Mouse (Mus musculus) CH12.LX (cell line): ENCODE results near the gene Tnfrsf9. TPM values are rescaled to one million over a fixed set of nuclear protein-coding genes. Genes with fewer than 3 reads are reported as not detected.

Source experiments
- DNase-seq: peaks from one replicate; pipeline ENCODE4 v3.0.0-alpha.2; 2013; ENCODE audit errors: extremely low read depth
- H3K27ac ChIP-seq: 2 replicates; pipeline ENCODE4 v1.5.1; 2012; ENCODE audit warnings: low read depth, mild to moderate bottlenecking, control low read depth, moderate library complexity; ENCODE audit not compliant: insufficient read depth
- H3K27me3 ChIP-seq: replicated peaks from 2 replicates; pipeline ENCODE3; 2012; ENCODE audit warnings: inconsistent platforms
- H3K36me3 ChIP-seq, 2 experiments: replicated peaks in 1 of 2; 2 replicates each; pipeline versions ENCODE3 to v1.6.1; 2012; ENCODE audit warnings: inconsistent platforms in 1 of 2, low read length in 1 of 2, mild to moderate bottlenecking in 1 of 2, mixed read lengths in 1 of 2, moderate library complexity in 1 of 2; ENCODE audit not compliant: control insufficient read depth in 1 of 2, insufficient read depth in 1 of 2
- H3K4me1 ChIP-seq, 2 experiments: 2 replicates each; pipeline ENCODE4 v1.6.1; 2012; ENCODE audit warnings: inconsistent platforms in 1 of 2, moderate library complexity in 1 of 2; ENCODE audit not compliant: insufficient read depth in 2 of 2, control insufficient read depth in 1 of 2
- H3K4me2 ChIP-seq: 2 replicates; pipeline ENCODE4 v1.6.1; 2012; ENCODE audit warnings: low read depth, mild to moderate bottlenecking, control low read depth; ENCODE audit not compliant: poor library complexity, insufficient read depth, severe bottlenecking
- H3K4me3 ChIP-seq, 3 experiments: fragments of 150-350 bp in 1 of 3; sonication (generic) in 1 of 3; replicated peaks in 1 of 3; 2 replicates each; pipeline versions ENCODE3 to v1.5.1; 2011 to 2012; ENCODE audit warnings: low read depth in 2 of 3, low read length in 2 of 3, mild to moderate bottlenecking in 2 of 3, moderate library complexity in 2 of 3, control low read depth in 1 of 3, improper control_type of control experiment in 1 of 3, inconsistent platforms in 1 of 3, mixed read lengths in 1 of 3; ENCODE audit not compliant: poor library complexity in 1 of 3
- H3K79me2 ChIP-seq: replicated peaks from 2 replicates; pipeline ENCODE4 v1.6.1; 2012; ENCODE audit warnings: mild to moderate bottlenecking, moderate library complexity; ENCODE audit not compliant: control insufficient read depth, poor library complexity, insufficient read depth, severe bottlenecking; ENCODE audit errors: extremely low read depth
- H3K9ac ChIP-seq: 2 replicates; pipeline ENCODE4 v1.6.1; 2012; ENCODE audit warnings: low read depth, mild to moderate bottlenecking, control low read depth, moderate library complexity; ENCODE audit not compliant: insufficient read depth
- H3K9me3 ChIP-seq: replicated peaks from 2 replicates; pipeline ENCODE3; 2012; ENCODE audit warnings: low read length, inconsistent platforms, mixed read lengths
- BHLHE40 ChIP-seq: IDR thresholded peaks from 2 replicates; pipeline ENCODE4 v1.6.1; 2011; ENCODE audit warnings: mild to moderate bottlenecking, low read depth, low read length, improper control_type of control experiment
- CHD1 ChIP-seq: IDR thresholded peaks from 2 replicates; pipeline ENCODE4 v1.6.1; 2012; ENCODE audit warnings: low read depth, low read length, improper control_type of control experiment, inconsistent platforms
- CHD2 ChIP-seq: IDR thresholded peaks from 2 replicates; pipeline ENCODE4 v1.6.1; 2011; ENCODE audit warnings: low read length, improper control_type of control experiment
- CTCF ChIP-seq, 2 experiments: IDR thresholded peaks in 1 of 2; conservative IDR thresholded peaks in 1 of 2; 2 replicates each; pipeline ENCODE4 v1.5.1; 2011 to 2012; ENCODE audit warnings: low read depth in 2 of 2, low read length in 2 of 2, improper control_type of control experiment in 1 of 2, inconsistent platforms in 1 of 2, mild to moderate bottlenecking in 1 of 2, moderate library complexity in 1 of 2
- E2F4 ChIP-seq: IDR thresholded peaks from 2 replicates; pipeline ENCODE4 v1.6.1; 2011; ENCODE audit warnings: low read depth, low read length, improper control_type of control experiment; ENCODE audit not compliant: insufficient replicate concordance
- ELF1 ChIP-seq: IDR thresholded peaks from 2 replicates; pipeline ENCODE4 v1.6.1; 2014; ENCODE audit warnings: low read depth, mild to moderate bottlenecking, inconsistent platforms, low read length, improper control_type of control experiment
- EP300 ChIP-seq: IDR thresholded peaks from 2 replicates; pipeline ENCODE4 v1.6.1; 2011; ENCODE audit warnings: low read length, improper control_type of control experiment
- ETS1 ChIP-seq: conservative IDR thresholded peaks from 2 replicates; pipeline ENCODE4 v1.6.1; 2012; ENCODE audit warnings: low read depth, mild to moderate bottlenecking, inconsistent platforms, low read length, improper control_type of control experiment, moderate library complexity
- GABPA ChIP-seq: IDR thresholded peaks from 2 replicates; pipeline ENCODE4 v1.6.1; 2012; ENCODE audit warnings: low read depth, low read length, improper control_type of control experiment, inconsistent platforms; ENCODE audit not compliant: insufficient replicate concordance
- HCFC1 ChIP-seq: IDR thresholded peaks from 2 replicates; pipeline ENCODE4 v1.6.1; 2012; ENCODE audit warnings: low read depth, mild to moderate bottlenecking, inconsistent platforms, low read length, improper control_type of control experiment
- IRF4 ChIP-seq: IDR thresholded peaks from 2 replicates; pipeline ENCODE4 v1.6.1; 2014; ENCODE audit warnings: low read depth, mild to moderate bottlenecking, inconsistent platforms, low read length, improper control_type of control experiment
- JUN ChIP-seq: IDR thresholded peaks from 2 replicates; pipeline ENCODE4 v1.6.1; 2011; ENCODE audit warnings: low read depth, mild to moderate bottlenecking, low read length, improper control_type of control experiment, moderate library complexity; ENCODE audit not compliant: insufficient read depth
- JUND ChIP-seq: conservative IDR thresholded peaks from 2 replicates; pipeline ENCODE4 v1.6.1; 2011; ENCODE audit warnings: low read depth, low read length, improper control_type of control experiment
- KAT2A ChIP-seq: IDR thresholded peaks from 2 replicates; pipeline ENCODE4 v1.6.1; 2012; ENCODE audit warnings: low read length, improper control_type of control experiment, inconsistent platforms; ENCODE audit not compliant: insufficient replicate concordance
- MAFK ChIP-seq: IDR thresholded peaks from 2 replicates; pipeline ENCODE4 v1.6.1; 2011; ENCODE audit warnings: low read length, improper control_type of control experiment; ENCODE audit not compliant: insufficient replicate concordance
- MAX ChIP-seq: IDR thresholded peaks from 2 replicates; pipeline ENCODE4 v1.6.1; 2011; ENCODE audit warnings: low read length, improper control_type of control experiment
- MAZ ChIP-seq: IDR thresholded peaks from 2 replicates; pipeline ENCODE4 v1.6.1; 2012; ENCODE audit warnings: low read depth, mild to moderate bottlenecking, inconsistent platforms, low read length, improper control_type of control experiment, moderate library complexity
- MEF2A ChIP-seq: IDR thresholded peaks from 2 replicates; pipeline ENCODE4 v1.6.1; 2014; ENCODE audit warnings: low read depth, mild to moderate bottlenecking, inconsistent platforms, low read length, improper control_type of control experiment, borderline replicate concordance
- MXI1 ChIP-seq: IDR thresholded peaks from 2 replicates; pipeline ENCODE4 v1.6.1; 2011; ENCODE audit warnings: mild to moderate bottlenecking, low read depth, low read length, improper control_type of control experiment
- MYC ChIP-seq: IDR thresholded peaks from 2 replicates; pipeline ENCODE4 v1.6.1; 2011; ENCODE audit warnings: low read depth, mild to moderate bottlenecking, improper control_type of control experiment, low read length
- NELFE ChIP-seq: IDR thresholded peaks from 2 replicates; pipeline ENCODE4 v1.6.1; 2011; ENCODE audit warnings: low read depth, low read length, improper control_type of control experiment
- NRF1 ChIP-seq: IDR thresholded peaks from 2 replicates; pipeline ENCODE4 v1.6.1; 2014; ENCODE audit warnings: low read depth, mild to moderate bottlenecking, inconsistent platforms, low read length, improper control_type of control experiment, moderate library complexity
- PAX5 ChIP-seq: IDR thresholded peaks from 2 replicates; pipeline ENCODE4 v1.6.1; 2012; ENCODE audit warnings: low read length, inconsistent platforms, mixed read lengths
- POLR2A ChIP-seq: IDR thresholded peaks from 2 replicates; pipeline ENCODE4 v1.6.1; 2011; ENCODE audit warnings: low read depth, mild to moderate bottlenecking, improper control_type of control experiment, low read length
- POLR2AphosphoS2 ChIP-seq: IDR thresholded peaks from 2 replicates; pipeline ENCODE4 v1.6.1; 2011; ENCODE audit warnings: low read depth, low read length, improper control_type of control experiment
- RAD21 ChIP-seq: IDR thresholded peaks from 2 replicates; pipeline ENCODE4 v1.6.1; 2011; ENCODE audit warnings: low read depth, mild to moderate bottlenecking, low read length, improper control_type of control experiment, moderate library complexity
- RCOR1 ChIP-seq: conservative IDR thresholded peaks from 2 replicates; pipeline ENCODE4 v1.6.1; 2012; ENCODE audit warnings: low read depth, mild to moderate bottlenecking, inconsistent platforms, low read length, improper control_type of control experiment
- SIN3A ChIP-seq: IDR thresholded peaks from 2 replicates; pipeline ENCODE4 v1.6.1; 2012; ENCODE audit warnings: low read length, improper control_type of control experiment, inconsistent platforms
- SMC3 ChIP-seq: IDR thresholded peaks from 2 replicates; pipeline ENCODE4 v1.6.1; 2011; ENCODE audit warnings: low read depth, low read length, improper control_type of control experiment
- TBP ChIP-seq: conservative IDR thresholded peaks from 2 replicates; pipeline ENCODE4 v1.6.1; 2011; ENCODE audit warnings: low read depth, low read length, improper control_type of control experiment
- TCF12 ChIP-seq: IDR thresholded peaks from 2 replicates; pipeline ENCODE4 v1.6.1; 2014; ENCODE audit warnings: low read depth, mild to moderate bottlenecking, inconsistent platforms, low read length, improper control_type of control experiment
- UBTF ChIP-seq: IDR thresholded peaks from 2 replicates; pipeline ENCODE4 v1.6.1; 2012; ENCODE audit warnings: low read depth, mild to moderate bottlenecking, inconsistent platforms, low read length, improper control_type of control experiment, moderate library complexity
- USF1 ChIP-seq: IDR thresholded peaks from 2 replicates; pipeline ENCODE4 v1.6.1; 2014; ENCODE audit warnings: low read depth, mild to moderate bottlenecking, inconsistent platforms, low read length, improper control_type of control experiment
- USF2 ChIP-seq: conservative IDR thresholded peaks from 2 replicates; pipeline ENCODE4 v1.6.1; 2011; ENCODE audit warnings: low read depth, low read length, improper control_type of control experiment
- ZC3H11A ChIP-seq: IDR thresholded peaks from 2 replicates; pipeline ENCODE4 v1.6.1; 2012; ENCODE audit warnings: low read depth, mild to moderate bottlenecking, inconsistent platforms, low read length, improper control_type of control experiment
- ZKSCAN1 ChIP-seq: IDR thresholded peaks from 2 replicates; pipeline ENCODE4 v1.6.1; 2012; ENCODE audit warnings: low read depth, inconsistent platforms, low read length, improper control_type of control experiment, borderline replicate concordance
- ZMIZ1 ChIP-seq: IDR thresholded peaks from 2 replicates; pipeline ENCODE4 v1.6.1; 2012; ENCODE audit warnings: low read depth, mild to moderate bottlenecking, inconsistent platforms, low read length, improper control_type of control experiment
- ZNF384 ChIP-seq: IDR thresholded peaks from 2 replicates; pipeline ENCODE4 v1.6.1; 2012; ENCODE audit warnings: low read depth, low read length, improper control_type of control experiment, inconsistent platforms
- dilution Hi-C: fragments of 300-500 bp; cut with MboI; formaldehyde crosslinking; loops from 2 replicates; pipeline ENCODE4 v1.14.3; 2020; ENCODE audit warnings: low sequenced_read_pairs; ENCODE audit not compliant: extremely low pct_unique_long_range_greater_than_20kb, extremely low pct_ligation_motif_present
- in situ Hi-C: fragments of 300-500 bp; cut with MboI; formaldehyde crosslinking; loops from 3 replicates; pipeline ENCODE4 v1.14.3; 2019; ENCODE audit warnings: low sequenced_read_pairs, low pct_ligation_motif_present, low pct_unique_long_range_greater_than_20kb, mixed read lengths
- polyA plus RNA-seq: library from polyadenylated mRNA; unstranded; fragments of >175 nt; gene quantifications from 2 replicates; pipeline ENCODE4 v1.2.1, GENCODE M21; 2012; ENCODE audit warnings: low read depth; ENCODE audit not compliant: insufficient read length
- total RNA-seq, 2 experiments: library from RNA; depleted of rRNA; stranded (reverse); fragments of 300-350 nt in 1 of 2; fragments of >200 nt in 1 of 2; gene quantifications; 2 replicates each; pipeline ENCODE4 v1.2.3; 2012 to 2014

The Tnfrsf9 gene
- total and polyA plus RNA-seq, 3 experiments, result 2.2 to 3.1 (median 2.9) TPM

DNA sequence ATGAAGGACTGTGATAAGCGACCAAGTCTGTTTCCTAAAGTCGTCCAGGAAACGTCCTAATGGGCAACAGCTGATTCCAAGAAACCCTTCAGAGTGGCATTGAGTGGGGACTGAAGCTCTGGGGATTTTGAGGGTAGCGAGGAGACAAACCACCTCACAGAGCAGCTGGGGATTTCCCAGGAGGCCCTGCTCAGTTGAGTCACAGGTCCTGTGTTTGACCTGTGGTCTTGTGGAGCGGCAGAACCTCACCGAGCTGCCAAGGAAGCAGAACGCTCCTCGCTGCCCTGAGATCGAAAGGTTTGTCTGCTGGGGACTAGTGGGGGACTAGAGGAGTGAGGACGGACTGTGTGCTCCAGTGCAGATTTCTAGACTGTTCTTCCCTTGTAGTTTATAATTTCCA, 13.4 kb downstream of the Tnfrsf9 start:
- dilution Hi-C loops, result no loop called here

DNA sequence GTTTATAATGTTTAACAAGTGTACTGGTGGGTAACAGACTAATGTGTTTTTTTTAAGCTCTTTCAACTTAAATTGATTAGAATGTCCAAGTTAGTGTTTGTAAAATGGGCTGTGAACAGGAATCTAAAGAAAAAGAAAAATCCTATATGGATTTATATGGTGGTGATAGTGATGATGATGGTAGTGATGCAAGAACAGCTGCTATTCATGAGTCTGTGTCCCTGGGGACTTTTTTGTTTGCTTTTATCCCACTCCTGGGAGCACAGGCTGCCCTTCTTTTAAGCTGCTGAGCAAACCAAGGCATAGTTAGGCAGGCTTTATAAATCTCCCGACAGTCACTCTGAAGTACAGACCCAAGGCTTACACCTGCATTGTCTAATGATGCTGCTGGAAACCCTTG, 19.1 kb downstream of the Tnfrsf9 start:
- in situ Hi-C loops, result no loop called here
- Histone ChIP-seq H3K79me2 (no peaks in the 10 kb centered on the region), H3K27ac (no peak overlapping the region), H3K4me1 (no peaks in the 10 kb centered on the region), H3K4me2 (no peak overlapping the region)
- no peak for DNase-seq
- dilution Hi-C loops, result no loop called here
- TF ChIP-seq SMC3 (no peak), ZMIZ1 (no peak), RCOR1 (no peak), USF1 (no peak), CHD1 (no peak), ZNF384 (no peak), CTCF (conservative IDR thresholded peaks at IDR 0.05 in 1 of 2, IDR thresholded peaks at IDR 0.05 in 1 of 2; ENCODE audit: low read depth in 2 of 2, low read length in 2 of 2) (no peak), ZKSCAN1 (no peak), MEF2A (no peak), ETS1 (no peak), PAX5 (no peak), SIN3A (no peak), GABPA (no peak)
- TF ChIP-seq, all 38 proteins: peak for 0
- Histone ChIP-seq H3K27me3 (peaks cover 2% of the 10 kb centered on the region), H3K4me3 (no peak overlapping the region), H3K9me3 (no peaks in the 10 kb centered on the region), H3K9ac (no peak overlapping the region), H3K36me3 (peaks cover 0 to 6% of the 10 kb centered on the region in 2 experiments)

More for the DNA sequence above, 13.4 kb downstream of the Tnfrsf9 start:
- peak; percentile 86 for DNase-seq
- peak overlapping the region; percentile 95 for H3K4me2 ChIP-seq
- no peaks in the 10 kb centered on the region for H3K36me3 ChIP-seq
- H3K4me1 ChIP-seq, result peaks cover 6 to 20% of the 10 kb centered on the region in 2 experiments; a peak in 3 of 4 replicates
- H3K27ac ChIP-seq, result 0 out of 2 replicates have a peak overlapping the region, but pooled peaks have one; percentile 72
- H3K79me2 ChIP-seq, result no peaks in the 10 kb centered on the region
- H3K9ac ChIP-seq, result no peak overlapping the region; the same call in 1 of the 2 replicates
- H3K4me3 ChIP-seq, result peak overlapping the region in 2 of 3 experiments; percentile 4 to 13
- TF ChIP-seq POLR2AphosphoS2, result no peak
- peak; percentile 62; the same call in 1 of the 2 replicates for TF ChIP-seq TCF12
- no peak; the same call in 1 of the 2 replicates for TF ChIP-seq RAD21
- no peak; the same call in 1 of the 2 replicates for TF ChIP-seq SIN3A
- no peak for TF ChIP-seq ZNF384
- no peak for TF ChIP-seq USF2
- TF ChIP-seq MAFK, result 0 out of 2 replicates have a peak, but pooled peaks have one; percentile 13
- TF ChIP-seq IRF4, result peak; percentile 77
- no peak for TF ChIP-seq MAZ
- no peak for TF ChIP-seq NELFE
- TF ChIP-seq HCFC1, result peak; percentile 36
- no peak for TF ChIP-seq USF1
- peak; percentile 68; the same call in 1 of the 2 replicates for TF ChIP-seq MEF2A
- 0 out of 2 replicates have a peak, but pooled peaks have one; percentile 43 for TF ChIP-seq RCOR1
- peak; percentile 66 for TF ChIP-seq POLR2A
- peak; percentile 41; the same call in 1 of the 2 replicates for TF ChIP-seq MXI1
- TF ChIP-seq ELF1, result no peak
- no peak for TF ChIP-seq GABPA
- peak; percentile 66 for TF ChIP-seq MAX
- TF ChIP-seq ZKSCAN1, result no peak
- TF ChIP-seq E2F4, result 0 out of 2 replicates have a peak, but pooled peaks have one; percentile 64
- TF ChIP-seq JUND, result no peak
- TF ChIP-seq JUN, result no peak
- TF ChIP-seq UBTF, result no peak
- no peak for TF ChIP-seq TBP
- TF ChIP-seq CTCF (conservative IDR thresholded peaks at IDR 0.05 in 1 of 2, IDR thresholded peaks at IDR 0.05 in 1 of 2; ENCODE audit: low read depth in 2 of 2, low read length in 2 of 2), result no peak
- no peak for TF ChIP-seq SMC3
- TF ChIP-seq MYC, result no peak
- TF ChIP-seq ZC3H11A, result no peak
- peak; percentile 83 for TF ChIP-seq ETS1
- TF ChIP-seq CHD1, result no peak
- TF ChIP-seq PAX5, result no peak
- peak; percentile 75 for TF ChIP-seq EP300
- TF ChIP-seq CHD2, result 0 out of 2 replicates have a peak, but pooled peaks have one; percentile 33
- TF ChIP-seq KAT2A, result 0 out of 2 replicates have a peak, but pooled peaks have one; percentile 22
- peak; percentile 83 for TF ChIP-seq BHLHE40
- TF ChIP-seq ZMIZ1, result no peak
- TF ChIP-seq NRF1, result no peak
- TF ChIP-seq, all 38 proteins: peak for 15
- Histone ChIP-seq H3K27me3 (peaks cover 2% of the 10 kb centered on the region), H3K9me3 (no peaks in the 10 kb centered on the region)
- in situ Hi-C loops, result no loop called here
